Mouse (Mus musculus) liver, adult (tissue): ENCODE measurements around the gene Btbd35f28.
"Not testable (repeated sequence)": the region's sequence is repeated elsewhere in the genome, so short reads cannot be mapped to it uniquely, and the experiment has no call there.

Source experiments
- GATA4 ChIP-seq: IDR thresholded peaks from 2 replicates; pipeline ENCODE4 v1.6.1; 2014; ENCODE audit warnings: mild to moderate bottlenecking, low read length; ENCODE audit not compliant: insufficient replicate concordance

Btbd35f28 gene

GRCm38 (mm10) chrX:4196276-4196675 lies at the start of gene Btbd35f28:
Btbd35f28 (plus strand) TSS chrX:4196576.
- TF ChIP-seq GATA4, result not testable (repeated sequence)
